Mouse (Mus musculus): ENCODE results near the gene Timeless. TPM values are rescaled to one million over a fixed set of nuclear protein-coding genes. Genes with fewer than 3 reads are reported as not detected.
A peak's percentile ranks its signal among the peaks of the same experiment; 100 is the strongest.
"Not testable (repeated sequence)": the region's sequence is repeated elsewhere in the genome, so short reads cannot be mapped to it uniquely, and the experiment has no call there.

The Timeless gene
- polyA plus RNA-seq, 1 experiment from 2014 or later = 89.4 TPM

DNA sequence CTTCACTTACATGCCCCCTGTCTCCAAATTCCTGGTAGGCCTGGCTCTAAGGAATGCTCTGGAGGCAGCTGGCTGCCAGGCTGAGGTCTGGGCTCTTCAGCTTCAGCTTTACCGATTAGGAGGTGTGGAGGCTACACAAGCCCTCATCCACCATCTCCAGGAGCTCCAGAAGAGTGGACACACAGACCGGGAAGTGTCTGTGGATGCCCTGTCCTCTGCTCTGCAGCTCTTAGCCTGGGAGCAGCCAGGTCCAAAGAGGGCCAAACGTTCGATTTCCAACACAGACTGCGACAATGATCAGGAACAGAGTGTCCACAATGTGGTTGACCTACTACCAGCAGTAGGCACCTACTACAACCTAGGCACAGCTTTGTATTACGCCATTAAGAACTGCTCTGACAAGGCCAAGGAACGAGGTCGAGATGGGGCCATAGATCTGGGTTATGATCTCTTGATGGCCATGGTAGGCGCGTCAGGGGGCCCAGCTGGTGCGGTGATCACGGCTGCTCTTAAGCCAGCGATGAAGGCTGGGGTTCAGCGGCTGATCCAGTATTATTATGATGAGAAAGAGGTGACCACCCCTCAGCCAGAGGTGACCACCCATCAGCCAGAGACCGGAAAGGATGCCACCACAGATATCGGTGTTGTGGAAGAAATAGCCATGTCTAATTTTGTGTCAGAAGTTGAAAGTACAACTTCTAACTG, 37.5 kb downstream of the Timeless start:
- no peak for DNase-seq (ENCODE audit: low spot score)
- Histone ChIP-seq H3K27ac (replicated peaks) (no peak overlapping the region), H3K36me3 (no peaks in the 10 kb centered on the region), H3K4me3 (no peak overlapping the region), H3K27me3 (ENCODE audit: low read depth, poor library complexity, severe bottlenecking) (peaks cover 8% of the 10 kb centered on the region), H3K9me3 (replicated peaks) (no peaks in the 10 kb centered on the region), H3K4me1 (peaks cover 6% of the 10 kb centered on the region)
- 92% methylated on average over 16 of the region's 16 CpGs for WGBS

DNA sequence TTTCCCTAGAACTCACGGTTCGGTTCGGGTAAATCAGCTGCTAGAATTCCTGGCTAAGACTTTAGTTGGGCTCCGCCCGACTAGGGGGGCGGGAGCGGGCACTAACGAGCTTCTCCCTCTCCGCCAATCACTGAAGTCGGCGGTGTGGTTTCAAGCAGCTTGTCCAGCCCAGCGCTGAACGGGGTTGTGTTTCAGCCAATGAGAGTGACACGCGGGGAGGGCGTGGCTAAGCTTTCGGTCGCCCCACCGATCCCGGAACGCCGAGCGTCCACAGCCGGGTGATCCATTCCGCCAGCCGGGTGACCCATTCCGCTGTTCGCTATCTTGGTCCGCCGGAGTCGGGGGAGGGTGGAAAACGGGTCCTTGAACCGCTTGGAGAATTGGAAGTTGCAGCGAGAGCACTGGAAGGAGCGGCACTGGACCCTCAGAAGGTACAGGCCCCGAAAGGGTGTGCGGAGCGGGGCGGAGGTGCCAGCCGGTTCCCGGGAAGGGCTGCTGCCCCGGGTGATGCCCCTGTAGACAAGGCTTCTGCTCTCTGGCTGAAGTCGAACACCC, 38.5 kb downstream of the Timeless start, which contains the start of gene Stat2:
Gene Stat2 (plus strand): TSS at position 273 of the 555 bp plus-strand sequence.
- Histone ChIP-seq H3K27me3 (ENCODE audit: low read depth, poor library complexity, severe bottlenecking) (peaks cover 8% of the 10 kb centered on the region), H3K36me3 (no peaks in the 10 kb centered on the region), H3K4me3 (peak within 1 kb of the TSS; percentile 71), H3K4me1 (peaks cover 6% of the 10 kb centered on the region), H3K27ac (replicated peaks) (peak within 1 kb of the TSS; percentile 86), H3K9me3 (replicated peaks) (no peaks in the 10 kb centered on the region)
- under 1% methylated on average over 43 of the region's 43 CpGs for WGBS
- DNase-seq (ENCODE audit: low spot score) = peak; percentile 97

DNA sequence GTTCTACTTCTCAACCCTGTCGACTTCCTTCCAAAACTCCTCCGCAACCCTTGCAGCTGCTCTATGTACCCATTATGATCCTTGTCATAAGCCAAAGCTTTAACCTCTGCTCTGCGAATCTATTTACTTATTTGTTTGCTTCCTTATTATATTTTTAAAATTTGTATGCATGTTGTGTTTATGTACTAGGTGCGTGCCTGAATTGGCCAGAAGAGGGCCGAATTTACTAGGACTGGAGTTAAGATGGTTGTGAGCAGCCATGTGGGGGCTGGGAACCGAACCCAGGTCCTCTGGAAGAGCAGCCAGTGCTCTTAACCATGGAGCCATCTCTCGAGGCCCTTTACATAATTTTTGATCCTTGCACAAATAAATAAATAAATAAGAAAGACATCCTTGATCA, 39.0 kb downstream of the Timeless start:
- DNase-seq (ENCODE audit: low spot score) = no peak
- Histone ChIP-seq H3K27ac (replicated peaks) (peak overlapping the region; percentile 86), H3K27me3 (ENCODE audit: low read depth, poor library complexity, severe bottlenecking) (peaks cover 8% of the 10 kb centered on the region), H3K36me3 (no peaks in the 10 kb centered on the region), H3K9me3 (replicated peaks) (no peaks in the 10 kb centered on the region), H3K4me3 (peak overlapping the region; percentile 71), H3K4me1 (peaks cover 6% of the 10 kb centered on the region)
- WGBS = 43% methylated on average over 7 of the region's 7 CpGs

DNA sequence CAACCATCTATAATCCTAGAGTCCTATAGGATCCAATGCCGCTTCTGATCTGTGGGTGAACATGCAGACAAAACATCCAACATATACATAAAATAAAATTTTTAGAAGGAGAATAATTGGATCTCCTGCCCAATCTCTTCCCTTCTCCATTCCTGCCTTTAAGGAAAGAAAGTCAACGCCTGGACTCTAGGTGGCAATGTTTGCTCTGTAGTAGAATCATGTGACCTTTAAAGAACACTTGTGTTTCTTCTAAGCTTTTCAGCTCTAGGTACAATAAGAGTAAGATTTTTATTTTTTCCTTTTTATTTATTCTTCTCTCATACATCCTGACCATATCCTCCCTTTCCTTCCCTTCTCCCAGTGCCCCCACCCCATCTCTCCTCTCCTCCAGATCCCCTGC, 40.0 kb downstream of the Timeless start:
- no peak overlapping the region for H3K27ac ChIP-seq (replicated peaks)
- WGBS = 71% methylated on average over 2 of the region's 2 CpGs
- H3K4me3 ChIP-seq = no peak overlapping the region
- no peak for DNase-seq (ENCODE audit: low spot score)
- H3K9me3 ChIP-seq (replicated peaks) = no peaks in the 10 kb centered on the region
- H3K4me1 ChIP-seq = peaks cover 6% of the 10 kb centered on the region
- H3K27me3 ChIP-seq (ENCODE audit: low read depth, poor library complexity, severe bottlenecking) = peaks cover 8% of the 10 kb centered on the region
- H3K36me3 ChIP-seq = peaks cover 6% of the 10 kb centered on the region

DNA sequence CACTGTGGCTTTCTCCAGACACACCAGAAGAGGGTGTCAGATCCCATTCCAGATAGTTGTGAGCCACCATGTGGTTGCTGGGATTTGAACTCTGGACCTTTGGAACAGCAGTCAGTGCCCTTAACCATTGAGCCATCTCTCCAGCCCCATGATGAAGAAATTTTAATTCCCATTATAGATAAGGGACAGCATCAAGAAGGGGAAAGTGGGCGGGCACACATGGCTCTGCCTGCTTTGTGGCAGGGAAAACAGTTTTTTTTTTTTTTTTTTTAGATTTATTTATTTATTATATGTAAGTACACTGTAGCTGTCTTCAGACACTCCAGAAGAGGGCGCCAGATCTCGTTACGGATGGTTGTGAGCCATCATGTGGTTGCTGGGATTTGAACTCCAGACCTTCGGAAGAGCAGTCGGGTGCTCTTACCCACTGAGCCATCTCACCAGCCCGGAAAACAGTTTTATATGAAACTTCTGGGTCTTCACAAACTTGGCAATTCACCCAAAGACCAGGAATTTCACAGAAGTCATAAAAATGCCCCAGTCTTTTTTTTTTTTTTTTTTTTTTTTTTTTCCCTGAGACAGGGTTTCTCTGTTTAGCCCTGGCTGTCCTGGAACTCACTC, 41.1 kb downstream of the Timeless start:
- peaks cover 15% of the 10 kb centered on the region for H3K36me3 ChIP-seq
- 90% methylated on average over 6 of the region's 7 CpGs for WGBS
- H3K27me3 ChIP-seq (ENCODE audit: low read depth, poor library complexity, severe bottlenecking); H3K27ac ChIP-seq (replicated peaks); H3K4me3 ChIP-seq; DNase-seq (ENCODE audit: low spot score); H3K4me1 ChIP-seq; H3K9me3 ChIP-seq (replicated peaks): not testable (repeated sequence)

DNA sequence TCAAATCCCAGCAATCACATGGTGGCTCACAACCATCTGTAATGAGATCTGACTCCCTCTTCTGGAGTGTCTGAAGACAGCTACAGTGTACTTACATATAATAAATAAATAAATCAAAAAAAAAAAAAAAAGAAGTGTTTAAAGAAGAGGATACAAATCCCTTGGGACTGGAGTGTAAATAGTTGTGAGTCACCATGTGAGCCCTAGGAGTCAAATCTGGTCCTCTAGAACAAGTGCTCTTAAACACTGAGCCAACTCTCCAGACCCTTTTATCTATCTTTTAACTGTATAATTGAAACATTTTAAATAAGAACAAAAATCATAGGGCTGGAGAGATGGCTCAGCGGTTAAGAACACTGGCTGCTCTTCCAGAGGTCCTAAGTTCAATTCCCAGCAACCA, 43.5 kb downstream of the Timeless start:
- not testable (repeated sequence) for DNase-seq (ENCODE audit: low spot score)

GRCm38 (mm10) chr10:128278158-128278557, 46.3 kb downstream of the Timeless start:
- Histone ChIP-seq H3K27ac (replicated peaks) (no peak overlapping the region), H3K36me3 (peaks cover 65% of the 10 kb centered on the region), H3K4me1 (no peaks in the 10 kb centered on the region), H3K4me3 (no peak overlapping the region), H3K9me3 (replicated peaks) (no peaks in the 10 kb centered on the region), H3K27me3 (ENCODE audit: low read depth, poor library complexity, severe bottlenecking) (no peaks in the 10 kb centered on the region)
- no peak for DNase-seq (ENCODE audit: low spot score)
- WGBS = 56% methylated on average over 6 of the region's 6 CpGs

More for the DNA sequence above, 43.5 kb downstream of the Timeless start:
- not testable (repeated sequence) for H3K9me3 ChIP-seq (replicated peaks); H3K27me3 ChIP-seq (ENCODE audit: low read depth, poor library complexity, severe bottlenecking); H3K27ac ChIP-seq (replicated peaks); H3K4me1 ChIP-seq; H3K4me3 ChIP-seq
- peaks cover 37% of the 10 kb centered on the region for H3K36me3 ChIP-seq
- 87% methylated on average over 1 of the region's 1 CpGs for WGBS

GRCm38 (mm10) chr10:128280943-128281342, 49.1 kb downstream of the Timeless start:
- WGBS = 87% methylated on average over 6 of the region's 6 CpGs
- Histone ChIP-seq H3K4me1 (no peaks in the 10 kb centered on the region), H3K36me3 (peaks cover 90% of the 10 kb centered on the region), H3K4me3 (no peak overlapping the region), H3K27ac (replicated peaks) (no peak overlapping the region), H3K27me3 (ENCODE audit: low read depth, poor library complexity, severe bottlenecking) (no peaks in the 10 kb centered on the region), H3K9me3 (replicated peaks) (no peaks in the 10 kb centered on the region)
- no peak for DNase-seq (ENCODE audit: low spot score)

- 95% methylated on average over 14 of the region's 14 CpGs for WGBS
- Histone ChIP-seq H3K4me1 (no peaks in the 10 kb centered on the region), H3K36me3 (peaks cover 91% of the 10 kb centered on the region)
These were observed 49.8 kb downstream of the Timeless start for GRCm38 (mm10) chr10:128281682-128282081.

GRCm38 (mm10) chr10:128282886-128283450, 51.1 kb downstream of the Timeless start:
- no peaks in the 10 kb centered on the region for H3K27me3 ChIP-seq (ENCODE audit: low read depth, poor library complexity, severe bottlenecking)
- no peaks in the 10 kb centered on the region for H3K9me3 ChIP-seq (replicated peaks)
- DNase-seq (ENCODE audit: low spot score) = no peak
- no peak overlapping the region for H3K27ac ChIP-seq (replicated peaks)
- H3K36me3 ChIP-seq = peaks cover 79% of the 10 kb centered on the region
- no peaks in the 10 kb centered on the region for H3K4me1 ChIP-seq
- no peak overlapping the region for H3K4me3 ChIP-seq
- WGBS = 91% methylated on average over 20 of the region's 20 CpGs

More at GRCm38 (mm10) chr10:128281682-128282081, 49.8 kb downstream of the Timeless start:
- no peak for DNase-seq (ENCODE audit: low spot score)
- Histone ChIP-seq H3K4me3 (no peak overlapping the region), H3K9me3 (replicated peaks) (no peaks in the 10 kb centered on the region), H3K27ac (replicated peaks) (no peak overlapping the region), H3K27me3 (ENCODE audit: low read depth, poor library complexity, severe bottlenecking) (no peaks in the 10 kb centered on the region)

DNA sequence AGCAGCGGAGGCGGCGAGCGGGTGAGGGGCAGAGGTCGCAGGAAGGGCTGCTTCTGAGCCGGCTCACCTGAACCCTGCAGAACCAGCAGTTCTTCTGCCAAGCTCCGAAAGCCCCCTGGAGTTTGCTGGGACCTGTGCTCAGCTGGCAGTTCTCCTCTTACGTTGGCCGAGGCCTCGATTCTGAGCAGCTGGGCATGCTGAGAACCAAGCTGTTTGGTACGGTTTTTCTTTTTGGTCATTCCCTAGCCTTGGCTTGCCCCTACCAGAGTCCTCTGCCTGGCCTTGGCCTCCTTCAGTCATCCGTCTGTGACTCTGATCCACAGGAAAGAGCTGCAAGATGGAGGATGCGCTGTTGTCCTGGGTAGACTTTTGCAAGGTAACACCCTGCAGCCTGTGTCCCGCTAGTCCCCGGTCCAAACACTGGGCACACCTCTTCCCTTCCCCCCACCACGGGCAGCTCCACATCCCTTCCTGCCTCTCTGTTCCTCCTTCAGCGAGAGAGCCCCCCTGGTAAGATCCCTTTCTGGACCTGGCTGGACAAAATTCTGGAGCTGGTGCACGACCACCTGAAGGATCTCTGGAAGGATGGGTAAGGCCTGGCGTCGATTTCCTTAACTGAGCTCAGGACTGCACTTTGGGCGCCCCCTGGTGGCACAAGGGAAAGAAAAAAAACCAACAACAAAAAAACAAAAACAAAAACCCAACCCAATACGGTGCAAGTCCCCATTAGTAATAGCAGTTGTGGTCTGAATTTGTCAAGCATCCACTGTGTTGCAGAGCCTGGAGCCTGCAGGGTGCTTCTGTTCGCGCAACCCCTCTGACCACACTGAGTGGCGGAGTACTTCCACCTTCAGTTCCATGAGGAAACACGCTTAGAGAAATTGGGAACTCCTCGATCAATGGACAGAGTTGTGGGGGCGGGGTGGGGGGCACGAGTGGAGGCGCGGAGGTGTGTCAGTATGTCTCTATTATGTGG, 52.0 kb downstream of the Timeless start:
- Histone ChIP-seq H3K27me3 (ENCODE audit: low read depth, poor library complexity, severe bottlenecking) (no peaks in the 10 kb centered on the region), H3K36me3 (peaks cover 77% of the 10 kb centered on the region), H3K27ac (replicated peaks) (no peak overlapping the region), H3K9me3 (replicated peaks) (no peaks in the 10 kb centered on the region), H3K4me1 (no peaks in the 10 kb centered on the region), H3K4me3 (no peak overlapping the region)
- WGBS = 67% methylated on average over 31 of the region's 31 CpGs
- DNase-seq (ENCODE audit: low spot score) = peak; percentile 70

- 78% methylated on average over 1 of the region's 1 CpGs for WGBS
- H3K4me3 ChIP-seq; H3K9me3 ChIP-seq (replicated peaks); H3K27me3 ChIP-seq (ENCODE audit: low read depth, poor library complexity, severe bottlenecking); H3K4me1 ChIP-seq; DNase-seq (ENCODE audit: low spot score); H3K27ac ChIP-seq (replicated peaks): not testable (repeated sequence)
- peaks cover 45% of the 10 kb centered on the region for H3K36me3 ChIP-seq
These were observed 58.7 kb downstream of the Timeless start for GRCm38 (mm10) chr10:128290594-128290993.
